Mouse (Mus musculus): ENCODE data around the gene Tex33.
"Not testable (repeated sequence)": the region's sequence is repeated elsewhere in the genome, so short reads cannot be mapped to it uniquely, and the experiment has no call there.

Tex33 gene

DNA sequence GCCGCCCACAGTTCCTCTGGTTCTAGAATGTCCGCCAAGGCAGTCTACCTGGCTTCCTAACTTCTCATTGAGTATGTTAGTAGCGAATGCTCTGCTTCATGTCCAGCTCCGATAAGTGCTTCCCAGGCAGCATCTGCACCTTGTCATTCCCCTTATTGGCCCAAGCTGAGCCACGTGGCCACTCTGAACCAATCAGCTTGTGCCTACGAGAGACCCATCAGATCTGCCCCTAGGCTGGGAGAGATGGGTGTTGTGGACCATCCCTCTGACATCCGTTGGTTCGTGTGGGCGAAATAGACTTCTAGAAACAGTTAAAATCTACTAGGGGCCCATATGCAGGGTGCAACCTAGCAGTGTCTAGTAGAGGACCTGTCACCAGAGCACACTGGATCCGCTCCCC, 17.9 kb downstream of the Tex33 start:
- DNase-seq (ENCODE audit: low spot score in 2 of 2): no peak

GRCm38 (mm10) chr15:78374204-78374603, 21.5 kb downstream of the Tex33 start:
- no peak for DNase-seq (ENCODE audit: low spot score in 2 of 2)

DNA sequence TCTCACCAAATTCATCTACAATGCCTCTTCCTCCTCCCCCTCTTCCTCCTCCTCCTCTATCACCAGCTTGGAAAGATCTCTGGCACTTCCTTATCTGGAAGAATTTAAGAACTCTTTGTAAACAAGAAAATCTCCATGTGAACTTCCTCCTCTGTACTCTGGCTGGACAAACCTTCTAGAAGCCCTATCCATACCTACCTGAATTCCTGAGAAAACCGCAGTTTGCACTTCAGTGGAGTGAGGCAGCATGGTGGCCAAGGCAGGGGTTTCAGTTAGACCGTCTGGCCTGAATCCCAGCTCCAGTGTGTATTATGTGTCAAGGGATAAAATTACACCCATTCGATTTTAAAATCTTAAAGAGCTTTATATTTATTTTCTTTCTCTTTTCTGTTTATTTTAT, 22.9 kb downstream of the Tex33 start:
- DNase-seq (ENCODE audit: low spot score in 2 of 2): no peak

DNA sequence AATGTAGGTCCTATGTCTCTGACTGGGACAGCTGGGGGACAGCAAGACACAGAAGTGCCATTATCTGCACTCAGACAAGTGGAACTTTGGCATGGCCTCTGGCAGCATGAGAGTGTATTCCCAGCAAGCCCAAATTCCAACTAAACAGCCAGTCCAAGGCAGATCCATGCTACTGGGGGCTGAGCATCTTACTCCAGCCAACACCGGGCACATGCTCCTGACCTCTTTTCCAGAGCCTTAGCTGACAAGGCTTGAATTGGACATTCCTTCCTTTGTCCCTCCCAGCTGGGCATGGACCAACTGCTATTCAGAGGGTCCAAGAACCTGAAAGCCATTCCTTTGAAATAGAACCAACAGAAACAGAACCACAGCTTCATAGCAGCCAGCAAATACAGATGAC, 26.1 kb downstream of the Tex33 start:
- DNase-seq (ENCODE audit: low spot score in 2 of 2): no peak

- peak; percentile 37 to 54 for DNase-seq (ENCODE audit: low spot score in 2 of 2)
Measured at GRCm38 (mm10) chr15:78368926-78369346, 26.8 kb downstream of the Tex33 start.

DNA sequence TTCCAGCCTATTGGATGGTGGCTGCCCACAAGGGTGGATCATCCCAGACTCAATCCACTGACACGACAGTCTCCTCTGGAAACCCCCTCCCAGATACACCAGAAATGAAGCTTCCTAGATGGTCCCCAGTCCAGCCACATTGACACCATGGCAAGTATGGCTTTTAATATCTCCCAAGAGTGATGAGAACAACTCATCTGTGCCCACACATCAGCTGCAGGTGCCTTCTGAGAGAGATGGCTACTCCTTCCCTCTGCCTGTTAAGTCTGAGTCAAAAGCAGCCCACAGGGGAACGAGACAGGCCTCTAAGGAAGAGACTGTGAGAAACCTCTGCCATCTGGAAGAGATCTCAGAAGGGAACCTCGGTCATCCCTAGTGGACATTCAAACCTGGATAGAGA, 27.9 kb downstream of the Tex33 start:
- DNase-seq (ENCODE audit: low spot score in 2 of 2): no peak

GRCm38 (mm10) chr15:78366875-78367274, 28.8 kb downstream of the Tex33 start:
- no peak for DNase-seq (ENCODE audit: low spot score in 2 of 2)

GRCm38 (mm10) chr15:78365916-78366315, 29.8 kb downstream of the Tex33 start:
- DNase-seq (ENCODE audit: low spot score in 2 of 2): no peak

DNA sequence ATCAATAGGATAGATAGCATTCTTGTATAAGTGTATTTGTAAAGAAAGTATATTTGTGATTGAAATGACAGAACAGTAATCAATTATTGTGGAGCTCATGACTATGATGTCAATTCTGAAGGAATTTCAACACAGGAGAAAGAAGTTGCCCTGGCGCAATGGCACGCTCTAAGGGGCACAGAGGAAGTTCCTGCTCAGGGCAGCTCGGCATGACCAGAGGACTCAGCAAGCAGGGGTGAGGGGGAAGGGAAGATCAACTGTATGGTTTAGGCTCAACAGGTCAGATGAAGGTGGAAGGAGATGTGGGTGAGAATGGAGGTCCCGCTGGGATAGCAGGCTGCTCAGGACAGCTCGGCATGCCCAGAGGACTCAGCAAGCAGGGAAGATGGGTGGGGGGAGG, 40.2 kb downstream of the Tex33 start:
- no peak for DNase-seq (ENCODE audit: low spot score in 2 of 2)

DNA sequence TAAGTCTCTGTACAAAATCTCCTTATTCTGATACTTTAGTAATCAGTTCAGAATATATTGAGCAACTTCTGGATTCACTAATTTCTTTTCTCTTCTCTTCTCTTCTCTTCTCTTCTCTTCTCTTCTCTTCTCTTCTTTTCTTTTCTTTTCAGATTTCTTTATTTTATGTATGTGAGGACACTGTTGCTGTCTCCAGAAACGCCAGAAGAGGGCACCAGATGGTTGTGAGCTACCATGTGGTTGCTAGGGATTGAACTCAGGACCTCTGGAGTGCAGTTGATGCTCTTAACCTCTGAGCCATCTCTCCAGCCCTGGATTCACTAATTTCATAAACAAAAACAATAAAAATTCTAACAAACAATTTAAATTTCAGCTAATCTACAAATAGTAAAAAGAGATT, 40.8 kb downstream of the Tex33 start:
- peak in 1 of 2 experiments; percentile 48 for DNase-seq (ENCODE audit: low spot score in 2 of 2)

GRCm38 (mm10) chr15:78351586-78352165, 44.0 kb downstream of the Tex33 start:
- no peak for DNase-seq (ENCODE audit: low spot score in 2 of 2)

DNA sequence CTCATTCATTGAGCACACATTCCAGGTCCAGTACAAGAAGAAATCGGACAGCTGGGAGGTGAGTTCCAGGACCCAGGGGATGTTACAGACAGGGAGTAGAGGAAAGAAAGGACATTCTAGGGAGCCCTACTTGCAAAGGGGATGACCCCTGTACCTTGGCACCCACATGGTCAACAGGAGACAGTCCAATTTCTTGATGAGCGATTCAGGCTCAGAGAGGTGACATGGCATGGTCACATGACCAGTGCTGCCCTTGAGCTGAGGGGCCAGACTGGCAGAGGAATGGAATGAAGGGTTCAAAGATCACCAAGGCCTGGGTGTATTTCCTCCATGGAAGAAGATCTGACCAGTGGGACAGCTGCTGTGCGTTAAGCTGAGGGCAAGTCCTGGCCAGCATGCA, 51.1 kb downstream of the Tex33 start:
- DNase-seq (ENCODE audit: low spot score in 2 of 2): no peak

GRCm38 (mm10) chr15:78343683-78344082, 52.0 kb downstream of the Tex33 start:
- no peak for DNase-seq (ENCODE audit: low spot score in 2 of 2)

DNA sequence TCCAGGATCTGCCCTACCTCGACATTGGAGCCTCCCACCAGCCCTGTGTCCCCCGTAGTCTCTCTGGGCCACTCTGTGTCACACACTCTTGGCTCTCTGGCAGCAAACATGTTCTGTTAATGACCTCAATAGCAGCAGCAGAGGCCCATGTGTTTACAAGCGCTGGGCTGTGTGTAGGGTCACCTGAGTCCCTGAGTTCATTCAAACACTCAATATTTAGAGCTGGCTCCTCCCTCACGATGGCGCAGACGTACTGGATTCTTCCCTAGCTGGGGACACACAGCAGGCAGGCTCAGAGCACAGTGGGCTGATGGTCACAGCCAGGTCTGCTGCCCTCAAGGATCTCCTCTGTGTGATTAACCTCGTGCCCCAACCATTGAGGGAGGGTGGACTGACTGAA, 54.8 kb downstream of the Tex33 start:
- not testable (repeated sequence) for DNase-seq (ENCODE audit: low spot score in 2 of 2)

DNA sequence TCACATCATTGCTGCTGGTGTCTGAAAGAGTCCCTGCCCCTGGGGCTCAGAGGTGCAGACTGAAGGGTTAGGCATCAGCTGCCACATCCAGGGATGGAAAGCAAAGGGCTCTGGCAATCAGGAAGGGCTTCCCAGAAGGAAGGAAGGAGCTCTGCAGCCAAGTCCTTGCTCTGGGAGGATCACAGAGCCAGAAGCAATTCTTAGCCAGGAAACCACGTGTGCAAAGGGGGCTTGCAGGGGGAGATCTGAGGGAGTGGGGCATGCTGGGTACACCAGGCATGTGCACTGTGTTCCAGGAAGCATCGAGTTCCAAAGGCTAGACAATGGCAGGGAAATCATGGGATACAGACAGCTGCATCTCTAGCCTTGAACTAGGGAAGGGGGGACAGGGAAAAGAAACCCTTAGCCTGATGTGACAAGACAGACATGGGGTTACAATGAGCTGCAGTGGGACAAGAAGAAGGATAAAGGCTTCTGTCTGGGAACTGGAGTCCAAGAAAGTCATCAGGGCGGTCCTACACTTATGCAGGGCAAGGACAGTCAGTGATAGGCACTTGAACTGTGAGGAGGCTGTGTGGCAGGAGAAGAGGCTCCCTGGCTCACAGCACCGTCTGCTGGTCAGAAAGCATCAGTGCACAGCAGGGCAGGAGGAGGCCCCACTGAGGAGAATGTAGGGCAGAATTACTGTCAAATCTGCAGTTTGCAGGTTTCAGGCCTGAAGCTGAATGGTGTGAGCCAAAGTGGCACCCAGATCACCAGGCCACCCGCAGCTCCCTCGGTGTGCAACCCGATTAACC, 55.9 kb downstream of the Tex33 start:
- peak; percentile 33 to 67 for DNase-seq (ENCODE audit: low spot score in 2 of 2)

GRCm38 (mm10) chr15:78334380-78334779, 61.3 kb downstream of the Tex33 start:
- no peak for DNase-seq (ENCODE audit: low spot score in 2 of 2)

DNA sequence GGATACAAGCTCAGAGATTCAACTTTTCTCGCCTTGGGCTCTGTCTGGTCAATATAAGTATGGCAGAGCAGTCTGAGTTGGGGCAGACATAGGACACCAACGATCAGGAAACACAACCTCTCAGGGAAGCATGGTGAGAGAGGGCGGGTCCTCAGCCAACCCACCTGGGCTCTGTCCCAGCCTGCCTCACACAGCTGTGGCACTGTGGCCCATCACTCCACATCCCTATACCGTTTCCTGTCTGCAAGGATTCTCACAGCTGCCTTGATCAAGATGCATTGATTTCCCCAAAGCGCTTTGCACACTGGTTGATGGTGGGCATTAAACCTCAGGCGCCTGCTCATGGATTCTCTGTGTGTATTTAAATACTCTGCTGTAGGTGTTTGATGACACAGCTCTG, 62.7 kb downstream of the Tex33 start:
- no peak for DNase-seq (ENCODE audit: low spot score in 2 of 2)

GRCm38 (mm10) chr15:78331523-78332340, 64.0 kb downstream of the Tex33 start:
- no peak for DNase-seq (ENCODE audit: low spot score in 2 of 2)

DNA sequence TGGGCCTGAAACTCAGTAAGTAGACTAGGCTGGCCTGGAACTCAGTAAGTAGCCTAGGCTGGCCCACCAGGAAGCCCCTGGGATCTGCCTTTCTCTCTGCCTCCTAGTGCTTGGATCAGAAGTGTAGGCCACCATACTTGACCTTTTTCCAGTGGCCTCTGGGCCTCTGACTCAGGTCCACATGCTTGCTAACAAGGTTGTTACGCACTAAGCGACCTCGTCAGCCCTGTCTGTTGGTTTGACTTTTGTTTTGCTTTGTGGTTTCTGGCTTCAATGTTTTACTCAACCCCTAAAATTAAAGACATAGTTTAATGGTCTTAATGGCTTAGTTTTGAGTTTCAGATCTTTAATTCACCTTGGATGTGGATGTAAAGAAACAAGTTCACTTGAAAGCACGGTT, 65.0 kb downstream of the Tex33 start:
- DNase-seq (ENCODE audit: low spot score in 2 of 2): no peak

DNA sequence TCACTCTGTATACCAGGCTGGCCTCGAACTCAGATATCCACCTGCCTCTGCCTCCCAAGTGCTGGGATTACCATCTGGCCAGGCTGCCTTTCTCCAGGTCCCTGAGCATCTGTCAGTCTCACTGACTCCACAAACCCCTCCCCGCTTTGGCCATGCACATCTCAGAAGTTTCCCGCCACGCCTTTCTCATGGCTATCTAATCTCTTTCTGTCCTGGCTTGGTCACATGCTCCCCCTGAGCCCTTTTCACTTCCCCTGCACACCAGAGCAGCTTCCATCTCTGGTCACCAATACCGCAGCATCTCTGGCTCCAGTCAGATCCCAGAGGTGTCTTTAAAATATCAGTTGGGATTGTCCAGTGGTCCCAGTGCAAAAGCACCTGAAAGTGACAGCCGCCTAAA, 65.7 kb downstream of the Tex33 start:
- DNase-seq (ENCODE audit: low spot score in 2 of 2): not testable (repeated sequence)

DNA sequence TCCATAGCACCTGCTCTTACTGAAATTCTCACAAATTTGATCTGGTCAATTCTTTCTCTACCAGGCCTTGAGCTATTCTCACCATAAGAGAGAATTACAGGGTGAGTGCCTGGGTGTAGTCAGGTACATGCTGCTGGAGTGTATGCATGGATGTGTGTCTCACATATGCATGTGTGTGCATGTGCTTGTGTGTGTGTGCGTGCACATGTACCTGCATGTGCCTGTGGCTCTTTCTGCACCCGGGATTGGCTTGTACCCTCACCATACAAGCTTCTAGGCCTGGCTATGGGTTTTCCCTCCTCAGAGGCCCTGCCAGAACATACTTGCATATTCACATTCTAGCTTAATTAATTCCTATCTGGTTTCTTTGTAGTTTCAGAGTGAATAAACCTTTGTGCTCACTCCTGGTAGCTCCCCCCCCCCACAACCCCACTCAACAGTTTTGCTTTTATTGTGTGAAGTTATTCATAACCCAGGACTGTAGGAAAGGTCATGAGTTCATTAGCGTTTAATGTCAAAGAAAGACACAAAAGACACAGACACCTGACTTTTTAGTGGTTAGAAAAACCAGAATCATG, 67.1 kb downstream of the Tex33 start:
- DNase-seq (ENCODE audit: low spot score in 2 of 2): no peak
